Mouse (Mus musculus): ENCODE results near the gene Cyp27b1. TPM values are rescaled to one million over a fixed set of nuclear protein-coding genes. Genes with fewer than 3 reads are reported as not detected.
"Not testable (repeated sequence)": the region's sequence is repeated elsewhere in the genome, so short reads cannot be mapped to it uniquely, and the experiment has no call there.

The Cyp27b1 gene
- polyA plus RNA-seq, 1 experiment = 0.22 TPM

- DNase-seq (ENCODE audit: low read depth) = peak; percentile 85
These were observed 22.4 kb downstream of the Cyp27b1 start, which contains the start of gene Tspan31 for GRCm38 (mm10) chr10:127070190-127071121. Gene Tspan31, minus strand, starts transcription at chr10:127070264.

DNA sequence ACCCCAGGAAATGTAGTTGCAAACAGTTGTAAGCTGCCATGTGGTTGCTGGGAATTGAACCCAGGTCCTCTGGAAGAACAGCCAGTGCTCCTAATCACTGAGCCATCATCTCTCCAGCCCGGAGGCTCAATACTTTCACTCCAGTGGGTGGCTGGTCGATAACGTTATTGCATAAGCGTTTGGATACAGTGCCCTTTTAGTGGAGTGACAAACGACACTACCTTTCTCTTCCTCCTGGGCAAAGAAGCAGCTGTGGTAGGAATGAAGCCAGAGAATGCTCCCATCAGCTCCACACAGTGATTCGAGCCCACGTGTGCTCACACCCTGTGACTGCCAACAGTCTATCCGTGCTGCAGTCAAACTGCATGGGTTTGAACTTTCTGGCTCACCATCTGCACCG, 23.2 kb downstream of the Cyp27b1 start:
- no peak for DNase-seq (ENCODE audit: low read depth)

- DNase-seq (ENCODE audit: low read depth) = not testable (repeated sequence)
These were observed 24.2 kb downstream of the Cyp27b1 start for GRCm38 (mm10) chr10:127072270-127072669.

DNA sequence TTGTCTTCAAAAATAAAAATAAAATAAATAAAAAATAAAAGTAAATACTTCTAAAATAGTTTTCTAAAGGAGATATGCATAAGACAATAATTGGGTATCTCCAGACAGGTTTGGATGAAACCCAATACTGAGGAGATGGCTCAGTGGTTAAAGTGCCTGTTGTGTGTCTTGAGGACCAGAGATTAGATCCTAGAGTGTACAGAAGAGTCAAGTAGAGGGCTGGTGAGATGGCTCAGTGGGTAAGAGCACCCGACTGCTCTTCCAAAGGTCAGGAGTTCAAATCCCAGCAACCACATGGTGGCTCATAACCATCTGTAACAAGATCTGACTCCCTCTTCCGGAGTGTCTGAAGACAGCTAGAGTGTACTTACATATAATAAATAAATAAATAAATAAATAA, 24.9 kb downstream of the Cyp27b1 start:
- not testable (repeated sequence) for DNase-seq (ENCODE audit: low read depth)

GRCm38 (mm10) chr10:127073981-127074380, 25.9 kb downstream of the Cyp27b1 start:
- DNase-seq (ENCODE audit: low read depth) = no peak

GRCm38 (mm10) chr10:127075080-127075479, 27.0 kb downstream of the Cyp27b1 start, which contains the start of gene Agap2:
Gene Agap2, plus strand, starts transcription at chr10:127075284.
- no peak for DNase-seq (ENCODE audit: low read depth)

- DNase-seq (ENCODE audit: low read depth) = no peak
These were observed 27.6 kb downstream of the Cyp27b1 start for GRCm38 (mm10) chr10:127075651-127076050.

DNA sequence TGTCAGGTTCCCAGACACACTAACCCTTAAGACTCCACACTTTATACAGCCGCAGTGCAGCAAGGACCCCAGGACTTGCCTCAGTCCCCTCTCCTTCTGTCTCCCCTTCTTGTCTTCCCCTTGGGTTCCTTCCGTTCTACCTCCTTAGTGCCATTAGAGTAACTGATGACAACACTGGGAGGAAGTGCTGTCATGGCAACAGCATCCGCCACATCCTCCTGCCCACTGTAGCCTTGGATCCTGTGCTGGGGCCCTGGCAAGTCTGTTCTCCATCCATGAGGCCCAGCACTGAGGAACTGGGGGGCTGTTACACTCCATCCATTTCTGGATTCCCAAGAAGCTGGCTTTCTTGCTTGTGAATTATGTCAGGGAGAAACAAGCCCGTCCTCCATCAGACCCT, 28.0 kb downstream of the Cyp27b1 start:
- DNase-seq (ENCODE audit: low read depth) = no peak

DNA sequence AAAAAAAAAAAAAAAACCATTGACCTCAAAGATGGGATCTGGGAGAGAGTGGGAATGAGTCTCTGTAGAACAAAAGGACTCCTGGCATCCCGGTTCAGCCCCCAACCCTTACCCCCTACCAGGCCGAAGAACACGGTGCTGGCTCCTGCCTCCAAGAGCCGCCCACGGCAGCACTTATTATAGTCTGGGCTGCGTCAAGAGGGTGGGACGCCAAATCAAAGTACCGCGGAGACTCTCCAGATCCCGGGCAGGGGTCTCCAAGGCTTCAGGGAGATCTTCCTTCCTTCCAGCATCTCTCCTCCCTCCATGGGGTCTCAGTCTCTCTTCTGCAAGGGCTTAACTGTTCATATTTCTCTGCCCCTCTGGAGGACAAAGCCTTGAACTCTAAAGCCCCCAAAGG, 29.5 kb downstream of the Cyp27b1 start:
- DNase-seq (ENCODE audit: low read depth) = no peak

GRCm38 (mm10) chr10:127078001-127078676, 30.1 kb downstream of the Cyp27b1 start:
- no peak for DNase-seq (ENCODE audit: low read depth)

- no peak for DNase-seq (ENCODE audit: low read depth)
These were observed 30.9 kb downstream of the Cyp27b1 start for GRCm38 (mm10) chr10:127078677-127079575.

- DNase-seq (ENCODE audit: low read depth) = no peak
These were observed 31.8 kb downstream of the Cyp27b1 start for GRCm38 (mm10) chr10:127079665-127080391.

- no peak for DNase-seq (ENCODE audit: low read depth)
These were observed 33.1 kb downstream of the Cyp27b1 start for GRCm38 (mm10) chr10:127080901-127081780.

DNA sequence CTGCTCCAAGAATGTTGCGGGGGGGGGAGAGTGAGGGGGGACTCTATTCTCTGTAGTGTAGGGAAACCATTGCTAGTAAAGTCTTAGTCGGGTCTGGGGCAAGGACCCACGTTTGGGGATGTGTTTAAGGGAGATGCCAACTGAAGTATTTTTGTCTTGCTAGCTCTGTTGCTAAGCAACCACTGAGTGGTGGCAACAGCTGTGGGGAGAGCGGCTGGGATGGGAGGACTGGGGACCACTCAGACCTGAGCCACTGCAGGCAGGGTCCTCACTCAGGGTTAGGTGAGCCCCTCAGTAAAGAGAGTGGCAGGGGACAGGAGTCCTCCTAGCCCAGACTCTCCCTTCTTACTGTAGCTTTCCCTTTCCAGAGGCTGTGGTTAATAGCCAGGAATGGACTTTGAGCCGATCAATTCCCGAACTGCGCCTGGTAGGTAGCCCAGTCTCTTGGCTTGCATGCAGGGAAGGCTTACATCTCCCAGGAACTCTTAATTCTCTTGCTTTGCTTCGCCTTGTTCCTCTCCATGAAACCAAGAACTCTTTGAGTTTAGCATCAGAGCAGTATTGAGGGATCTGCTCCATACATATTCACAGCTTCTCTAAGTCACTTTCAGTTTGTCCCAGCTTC, 34.1 kb downstream of the Cyp27b1 start:
- no peak for DNase-seq (ENCODE audit: low read depth)

DNA sequence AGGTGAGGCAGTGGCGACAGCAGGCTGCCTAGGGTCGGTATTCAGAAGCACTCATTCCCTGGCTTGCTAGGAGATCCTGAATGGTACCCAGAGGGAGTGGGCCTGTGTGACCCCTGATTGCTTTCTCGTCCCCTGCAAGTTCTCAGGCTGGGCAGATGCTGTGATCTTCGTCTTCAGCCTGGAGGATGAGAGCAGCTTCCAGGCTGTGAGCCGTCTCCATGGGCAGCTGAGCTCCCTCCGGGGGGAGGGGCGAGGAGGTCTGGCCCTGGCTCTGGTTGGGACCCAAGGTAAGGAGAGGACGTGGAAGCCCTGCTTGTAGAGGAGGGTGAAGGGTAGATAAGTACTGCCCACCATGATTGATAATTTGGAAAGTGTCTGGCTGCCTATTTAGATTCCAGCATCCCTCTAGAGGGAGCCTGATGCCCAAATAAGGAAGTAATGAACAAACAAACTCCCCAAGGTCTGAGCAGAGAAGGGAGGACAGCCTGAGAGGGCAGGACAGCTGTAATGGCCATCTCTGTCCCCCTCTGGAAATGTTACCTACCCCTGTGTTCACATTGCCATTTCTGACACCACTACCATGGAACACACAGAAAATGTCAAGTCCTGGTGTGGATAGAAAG, 35.4 kb downstream of the Cyp27b1 start:
- no peak for DNase-seq (ENCODE audit: low read depth)

DNA sequence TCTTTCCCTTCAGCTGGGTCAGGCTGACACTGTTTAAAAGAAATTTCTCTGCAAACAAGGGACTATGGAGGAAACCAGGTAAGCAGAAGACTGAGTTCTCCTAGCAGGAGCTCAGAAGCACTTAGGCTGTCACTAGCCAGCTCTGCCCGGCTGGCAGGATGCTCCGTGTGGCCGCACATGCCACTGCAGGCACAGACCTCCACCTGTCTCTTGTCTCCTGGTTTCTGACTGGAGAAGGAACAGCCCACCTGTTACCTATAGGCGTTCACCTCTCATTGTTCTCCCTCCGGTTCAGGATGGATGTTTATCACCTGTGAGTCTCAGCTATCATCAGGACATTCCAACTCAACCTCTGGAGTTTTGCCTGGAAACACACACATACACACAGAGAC, 35.9 kb downstream of the Cyp27b1 start:
- DNase-seq (ENCODE audit: low read depth) = no peak

DNA sequence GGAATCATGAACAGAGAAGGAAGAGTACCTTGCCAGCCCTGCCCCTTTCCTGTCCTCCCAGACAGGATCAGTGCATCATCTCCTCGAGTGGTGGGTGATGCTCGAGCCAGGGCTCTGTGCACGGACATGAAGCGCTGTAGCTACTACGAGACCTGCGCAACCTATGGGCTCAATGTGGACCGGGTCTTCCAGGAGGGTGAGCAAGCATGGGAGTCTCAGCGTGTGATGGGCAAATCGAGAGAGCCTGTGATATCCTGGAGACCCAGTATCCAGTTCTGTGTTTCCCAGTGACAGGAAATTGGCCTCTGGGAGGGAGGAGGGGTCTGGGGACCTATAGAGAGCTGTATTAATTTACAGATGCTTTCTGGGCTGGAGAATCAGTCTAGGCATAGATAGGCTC, 37.0 kb downstream of the Cyp27b1 start:
- no peak for DNase-seq (ENCODE audit: low read depth)

- DNase-seq (ENCODE audit: low read depth) = no peak
These were observed 37.6 kb downstream of the Cyp27b1 start for GRCm38 (mm10) chr10:127085633-127086032.

Data from gonadal fat pad, adult 2 months (tissue).